Mouse (Mus musculus) G1E (cell line): ENCODE data around the gene Gtsf1. TPM values are rescaled to one million over a fixed set of nuclear protein-coding genes. Genes with fewer than 3 reads are reported as not detected.
"Not testable (repeated sequence)": the region's sequence is repeated elsewhere in the genome, so short reads cannot be mapped to it uniquely, and the experiment has no call there.

ENCODE experiments used
- ATAC-seq: 2 replicates; pipeline ENCODE4 v1.8.0; 2016; ENCODE audit warnings: mild to moderate bottlenecking; ENCODE audit not compliant: insufficient number of reproducible peaks, poor library complexity, low FRiP score, severe bottlenecking; ENCODE audit errors: extremely low read depth
- DNase-seq: peaks from one replicate; pipeline ENCODE4 v3.0.0; 2012; ENCODE audit warnings: low spot score
- H3K27me3 ChIP-seq: 2 replicates; pipeline ENCODE4 v1.6.1; 2012; ENCODE audit warnings: mild to moderate bottlenecking, low read length, inconsistent platforms; ENCODE audit not compliant: insufficient read depth
- H3K36me3 ChIP-seq: replicated peaks from 2 replicates; pipeline ENCODE3; 2012; ENCODE audit warnings: mild to moderate bottlenecking, inconsistent platforms
- H3K4me1 ChIP-seq: 2 replicates; pipeline ENCODE4 v1.6.1; 2012; ENCODE audit warnings: low read depth, low read length, inconsistent platforms, mixed read lengths; ENCODE audit not compliant: insufficient read depth
- H3K4me3 ChIP-seq: 2 replicates; pipeline ENCODE4 v1.5.1; 2012; ENCODE audit warnings: low read depth, mild to moderate bottlenecking, inconsistent platforms, low read length, moderate library complexity, mixed read lengths
- H3K9me3 ChIP-seq: replicated peaks from 2 replicates; pipeline ENCODE4 v1.6.1; 2012; ENCODE audit warnings: inconsistent platforms
- CTCF ChIP-seq: IDR thresholded peaks from 2 replicates; pipeline ENCODE4 v1.5.1; 2012; ENCODE audit warnings: low read depth, low read length, inconsistent platforms, mixed read lengths
- GATA1 ChIP-seq: IDR thresholded peaks from 2 replicates; pipeline ENCODE4 v1.6.1; 2012; ENCODE audit warnings: borderline replicate concordance, low read length, inconsistent platforms, mixed read lengths
- GATA2 ChIP-seq: IDR thresholded peaks from 2 replicates; pipeline ENCODE4 v1.6.1; 2012; ENCODE audit warnings: low read depth, low read length, inconsistent platforms, borderline replicate concordance
- POLR2AphosphoS5 ChIP-seq: IDR thresholded peaks from 2 replicates; pipeline ENCODE4 v1.6.1; 2012; ENCODE audit warnings: low read depth, low read length, inconsistent platforms; ENCODE audit not compliant: insufficient replicate concordance
- TAL1 ChIP-seq: conservative IDR thresholded peaks from 2 replicates; pipeline ENCODE4 v1.6.1; 2012; ENCODE audit warnings: low read depth, low read length, inconsistent platforms, mixed read lengths
- polyA plus RNA-seq: library from polyadenylated mRNA; stranded (reverse); fragments of >175 nt; gene quantifications from 2 replicates; pipeline ENCODE4 v1.2.3, GENCODE M21; 2012
- total RNA-seq, 2 experiments: library from RNA; stranded (forward) in 1 of 2; stranded (reverse) in 1 of 2; fragments of 200-1000 nt in 1 of 2; fragments of >200 nt in 1 of 2; fragmentation: Nextera tagmentation in 1 of 2; gene quantifications; 2 replicates each; pipeline ENCODE4 v1.2.3; 2014 to 2017

Gene Gtsf1
- total and polyA plus RNA-seq, 3 experiments, result not detected

DNA sequence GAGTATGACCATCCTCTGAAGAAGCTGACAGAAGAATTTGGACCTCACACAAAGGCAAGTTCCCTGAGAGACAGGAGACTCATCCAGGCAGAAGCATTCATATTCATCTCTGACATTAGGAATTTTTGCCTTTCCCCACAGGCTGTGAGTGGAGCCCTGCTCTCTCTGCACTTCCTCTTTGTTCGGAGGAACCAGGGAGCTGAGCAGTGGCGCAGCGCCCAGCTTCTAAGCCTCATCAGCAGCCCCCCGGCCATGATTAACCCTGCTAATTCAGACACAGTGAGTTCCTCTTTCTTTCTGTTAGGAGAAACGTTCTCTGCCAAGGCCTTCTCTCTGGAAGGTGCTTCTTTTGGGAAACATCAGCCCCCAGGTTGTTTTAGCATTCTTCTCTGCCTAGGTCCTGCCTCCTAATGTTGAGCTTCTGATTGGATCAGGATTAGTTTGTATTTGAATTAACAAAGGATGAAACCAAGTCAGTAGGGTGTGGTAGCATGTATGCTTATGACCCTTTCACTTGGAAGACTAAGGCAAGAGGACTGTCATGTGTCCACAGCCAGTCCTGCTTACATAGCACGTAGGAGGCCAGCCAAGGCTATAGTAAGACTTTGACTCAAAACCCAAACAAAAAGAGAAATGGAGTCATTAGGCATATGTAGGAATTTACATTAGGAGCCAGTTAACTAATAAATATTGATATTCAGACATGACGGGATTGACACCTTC is 32.4 kb upstream of the Gtsf1 start:
- Histone ChIP-seq H3K4me1 (no peaks in the 10 kb centered on the region), H3K4me3 (no peak overlapping the region), H3K36me3 (peaks cover 28% of the 10 kb centered on the region), H3K9me3 (no peaks in the 10 kb centered on the region), H3K27me3 (no peaks in the 10 kb centered on the region)
- ATAC-seq (no peak), DNase-seq (no peak)
- TF ChIP-seq CTCF (no peak), GATA1 (no peak), TAL1 (no peak), GATA2 (no peak), POLR2AphosphoS5 (no peak)

DNA sequence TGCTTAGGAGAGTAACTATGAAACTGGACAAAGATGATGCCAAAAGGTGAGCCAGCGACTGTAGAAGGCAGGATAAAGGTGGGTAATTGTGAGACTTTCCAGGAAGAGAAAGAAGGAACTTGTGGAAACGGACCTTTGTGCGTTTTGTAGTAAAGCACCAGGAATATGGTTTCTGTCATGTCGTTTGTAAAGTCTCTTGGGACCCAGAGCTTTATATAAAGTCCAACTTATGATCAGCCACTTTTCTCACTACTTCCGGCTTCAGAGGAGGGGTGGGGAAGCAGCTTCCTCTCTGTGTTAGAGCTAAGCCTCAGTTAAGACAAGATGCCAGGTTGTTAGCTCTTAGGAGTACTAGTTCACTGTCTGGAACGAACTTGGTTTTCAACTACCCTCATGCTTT is 24.2 kb upstream of the Gtsf1 start:
- DNase-seq (no peak), ATAC-seq (no peak)
- TF ChIP-seq POLR2AphosphoS5 (no peak), TAL1 (no peak), CTCF (no peak), GATA1 (no peak), GATA2 (no peak)
- H3K9me3 ChIP-seq, result no peaks in the 10 kb centered on the region
- peaks cover 6% of the 10 kb centered on the region for H3K36me3 ChIP-seq
- H3K4me3 ChIP-seq, result peak overlapping the region; percentile 60
- peaks cover 8% of the 10 kb centered on the region for H3K4me1 ChIP-seq
- H3K27me3 ChIP-seq, result peaks cover 3% of the 10 kb centered on the region; the same call in 1 of the 2 replicates

DNA sequence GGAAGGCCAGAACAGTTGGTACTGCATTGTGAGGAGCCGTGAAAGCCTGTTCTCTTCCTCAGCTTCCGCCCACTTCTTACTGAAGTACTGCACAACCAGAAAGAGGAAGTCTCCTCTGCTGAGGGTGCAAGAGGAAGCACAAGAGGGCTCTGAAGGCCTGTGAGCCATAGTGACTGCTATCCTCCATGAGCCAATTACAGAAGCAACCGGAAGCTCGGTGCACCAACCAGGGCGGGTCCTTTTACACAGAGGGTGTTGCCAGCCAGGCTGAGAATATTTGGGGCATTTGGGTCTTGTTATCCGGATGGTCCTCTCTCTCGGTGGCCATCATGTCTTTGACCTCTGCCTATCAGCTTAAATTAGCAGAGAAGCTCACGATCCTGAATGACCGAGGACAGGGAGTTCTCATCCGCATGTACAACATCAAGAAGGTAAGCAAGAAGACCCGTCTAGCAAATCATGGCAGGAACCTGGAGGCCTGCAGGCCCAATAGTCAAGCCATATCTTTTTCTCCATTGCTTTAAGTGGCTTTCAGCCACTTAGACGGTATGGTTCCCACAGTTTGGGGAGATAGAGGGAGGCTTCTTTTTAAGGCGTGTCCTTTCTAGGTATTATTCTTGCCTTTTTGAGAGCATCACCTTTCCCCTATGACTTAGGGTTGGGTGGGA is 23.4 kb upstream of the Gtsf1 start, which contains the start of gene Nckap1l:
TSS of gene Nckap1l (plus strand) at position 244 of the 668 bp plus-strand sequence.
- ATAC-seq (peak; percentile 91), DNase-seq (peak; percentile 64)
- H3K4me1 ChIP-seq, result peaks cover 8% of the 10 kb centered on the region
- H3K4me3 ChIP-seq, result peak within 1 kb of the TSS; percentile 60
- peaks cover 6% of the 10 kb centered on the region for H3K36me3 ChIP-seq
- TF ChIP-seq CTCF, result no peak
- peaks cover 3% of the 10 kb centered on the region; the same call in 1 of the 2 replicates for H3K27me3 ChIP-seq
- H3K9me3 ChIP-seq, result no peaks in the 10 kb centered on the region

DNA sequence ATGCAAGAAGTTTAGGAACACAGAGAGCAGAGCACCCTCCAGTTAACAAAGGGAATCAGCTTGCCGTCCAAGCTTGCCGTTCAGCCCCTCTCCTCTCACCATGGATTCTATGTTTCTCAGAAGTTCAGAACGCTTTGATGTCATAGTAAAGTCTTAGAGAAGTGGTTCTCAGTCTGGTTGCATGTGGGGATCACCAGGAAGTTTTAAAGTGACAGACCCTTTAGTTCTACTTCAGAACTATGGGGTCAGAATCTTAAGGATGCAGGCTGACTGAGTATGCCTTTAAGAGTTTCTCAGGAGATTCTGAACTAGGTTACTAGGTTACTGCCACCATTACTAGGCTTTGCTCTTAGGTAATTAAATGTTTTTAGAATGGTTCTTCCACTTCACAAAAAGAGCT is 18.1 kb upstream of the Gtsf1 start, which contains the start of gene Gtsf2:
TSS of gene Gtsf2 (minus strand) at position 101 of the 400 bp plus-strand sequence.
- DNase-seq, result no peak
- TF ChIP-seq CTCF, result no peak
- TF ChIP-seq POLR2AphosphoS5, result no peak
- TF ChIP-seq GATA1, result no peak
- TF ChIP-seq TAL1, result no peak
- TF ChIP-seq GATA2, result no peak
- ATAC-seq, result no peak
- Histone ChIP-seq H3K9me3 (no peaks in the 10 kb centered on the region), H3K36me3 (no peaks in the 10 kb centered on the region), H3K4me1 (peaks cover 2% of the 10 kb centered on the region; the same call in 1 of the 2 replicates), H3K4me3 (no peak within 1 kb of the TSS), H3K27me3 (peaks cover 4% of the 10 kb centered on the region)

DNA sequence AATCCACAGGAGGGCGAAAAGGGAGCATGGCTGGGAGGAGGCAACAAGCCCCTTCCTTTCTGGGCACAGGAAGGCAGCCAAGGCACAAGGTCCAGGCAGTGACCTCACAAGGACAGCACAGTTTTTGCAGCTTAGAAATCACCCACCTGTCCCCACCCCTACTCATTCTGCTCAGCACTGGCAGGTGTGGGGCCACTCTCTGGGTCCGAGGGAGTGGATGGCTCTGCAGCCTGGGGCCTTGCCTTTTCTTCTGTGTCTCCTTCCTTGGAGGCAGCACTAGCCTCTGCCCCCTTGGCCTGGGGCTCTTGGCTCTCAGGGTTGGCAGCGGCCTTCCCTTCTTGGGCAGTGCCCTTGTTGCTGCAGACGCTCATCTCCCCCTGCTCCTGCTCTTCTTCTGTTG is 15.7 kb upstream of the Gtsf1 start:
- not testable (repeated sequence) for H3K9me3 ChIP-seq, H3K27me3 ChIP-seq, ATAC-seq, DNase-seq, H3K4me1 ChIP-seq, H3K36me3 ChIP-seq, H3K4me3 ChIP-seq

DNA sequence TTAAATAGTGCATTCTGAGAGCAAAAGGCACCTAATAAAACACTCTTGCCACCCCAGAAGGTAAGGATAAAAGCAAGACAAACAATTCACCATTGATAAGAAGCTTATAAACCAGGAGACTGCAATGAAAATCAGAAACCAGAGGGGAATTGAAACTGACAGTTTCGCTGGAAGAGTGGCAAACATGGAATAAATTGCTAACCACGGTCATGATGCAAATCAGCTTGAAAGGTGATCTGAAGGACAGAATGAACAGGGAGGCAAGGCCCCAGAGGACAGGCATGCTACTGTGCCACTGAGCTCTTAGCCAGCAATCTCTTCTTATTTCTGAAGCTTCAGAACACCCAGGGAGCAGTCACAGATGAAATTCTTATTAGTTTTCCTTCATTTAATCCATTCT is 3.3 kb downstream of the Gtsf1 start:
- H3K36me3 ChIP-seq, result no peaks in the 10 kb centered on the region
- no peak for DNase-seq
- H3K4me1 ChIP-seq, result peaks cover 5% of the 10 kb centered on the region; the same call in 1 of the 2 replicates
- no peaks in the 10 kb centered on the region for H3K9me3 ChIP-seq
- TF ChIP-seq CTCF (no peak), GATA1 (no peak), POLR2AphosphoS5 (no peak), TAL1 (no peak), GATA2 (no peak)
- no peak overlapping the region for H3K4me3 ChIP-seq
- ATAC-seq, result no peak
- peaks cover 8% of the 10 kb centered on the region for H3K27me3 ChIP-seq

DNA sequence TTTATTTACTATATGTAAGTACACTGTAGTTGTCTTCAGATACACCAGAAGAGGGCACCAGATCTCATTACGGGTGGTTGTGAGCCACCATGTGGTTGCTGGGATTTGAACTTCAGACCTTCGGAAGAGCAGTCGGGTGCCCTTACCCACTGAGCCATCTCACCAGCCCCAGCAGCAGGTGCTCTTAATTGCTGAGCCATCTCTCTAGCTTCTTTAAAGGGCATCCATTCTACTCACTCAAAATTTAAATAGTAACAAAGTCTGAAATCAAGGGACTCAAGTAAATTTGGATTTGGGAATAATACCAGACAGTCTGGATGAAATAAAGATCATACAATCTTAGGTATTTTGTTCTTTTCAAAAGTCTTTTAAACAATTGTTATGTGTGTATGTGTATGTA is 24.7 kb downstream of the Gtsf1 start:
- H3K27me3 ChIP-seq, result peaks cover 20% of the 10 kb centered on the region; the same call in 1 of the 2 replicates
- H3K9me3 ChIP-seq, H3K36me3 ChIP-seq, DNase-seq, ATAC-seq, H3K4me1 ChIP-seq, H3K4me3 ChIP-seq: not testable (repeated sequence)
